Mouse (Mus musculus) bone marrow, adult 2 months (tissue): ENCODE measurements around the gene Ccdc175.

Source experiments
- CTCF ChIP-seq: fragments of 200-500 bp; IDR thresholded peaks from 2 replicates; pipeline ENCODE4 v1.5.1; 2011; ENCODE audit warnings: low read length, control low read depth; ENCODE audit not compliant: control insufficient read depth, insufficient read depth
- POLR2A ChIP-seq: fragments of 200-500 bp; IDR thresholded peaks from 2 replicates; pipeline ENCODE4 v1.6.1; 2011; ENCODE audit warnings: low read depth, mild to moderate bottlenecking, control low read depth, low read length, borderline replicate concordance; ENCODE audit not compliant: control insufficient read depth

DNA sequence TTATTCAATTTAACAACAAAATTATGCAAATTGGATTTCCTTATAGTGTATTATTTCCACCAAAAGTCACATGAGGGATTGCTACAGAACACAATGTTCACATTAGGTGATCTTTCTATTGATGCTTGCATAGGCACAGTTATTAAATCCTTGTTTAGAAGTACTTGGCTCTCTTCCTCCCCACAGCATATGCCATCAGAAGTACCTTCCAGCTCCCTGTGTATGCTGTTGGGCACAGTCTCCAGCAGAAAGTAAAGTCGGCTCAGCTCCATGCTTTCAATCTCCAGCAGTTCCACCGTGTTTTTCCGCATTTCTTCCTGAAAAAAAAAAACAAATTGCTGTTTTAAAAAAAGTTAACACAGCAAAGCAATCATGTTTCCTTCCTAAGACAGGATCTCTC is 6.5 kb downstream of the Ccdc175 start:
- TF ChIP-seq CTCF: no peak
- no peak for TF ChIP-seq POLR2A
